Comparison of ENCODE assay signal across 24 mouse cellular contexts in genomic region chr19:17385022-17385421, GRCm38 (mm10). TPM values are rescaled to one million over a fixed set of nuclear protein-coding genes. Genes with fewer than 3 reads are reported as not detected.
DNase-seq lines count a peak whose midpoint lies in the region; ATAC-seq and TF ChIP-seq lines count a peak whose summit lies in the region.
"Had no signal": no experiment of that assay in that cellular context is flagged by ENCODE, and none has a peak within 500 bp of the region (broad histone marks: within the 10 kb centered on the region; RNA-seq: fewer than 3 reads in every experiment).

No protein-coding gene starts in this region.

- H3K27me3 ChIP-seq in midbrain, embryonic 11.5 days (ENCODE audit: control insufficient read depth, insufficient read depth, low read length) = no peaks in the 10 kb centered on the region
- 0 out of 2 replicates have a peak, but pooled peaks cover 8% of the 10 kb centered on the region for H3K27me3 ChIP-seq in midbrain, embryonic 13.5 days
- H3K27me3 ChIP-seq in liver, embryonic 12.5 days (replicated peaks) = no peaks in the 10 kb centered on the region; the same call in 1 of the 2 replicates
- H3K27me3 ChIP-seq in liver, postnatal 0 days (ENCODE audit: insufficient read depth, low read length) = no peaks in the 10 kb centered on the region
- H3K27me3 ChIP-seq in heart, embryonic 10.5 days (ENCODE audit: insufficient read depth, poor library complexity, severe bottlenecking) = no peaks in the 10 kb centered on the region; the same call in 1 of the 2 replicates
- H3K27me3 ChIP-seq: heart, embryonic 13.5 days; limb, embryonic 12.5 days; neural tube, embryonic 13.5 days had no signal

- no peaks in the 10 kb centered on the region for H3K36me3 ChIP-seq in midbrain, embryonic 11.5 days (ENCODE audit: control insufficient read depth, insufficient read depth, low read length)
- no peaks in the 10 kb centered on the region for H3K36me3 ChIP-seq in midbrain, embryonic 13.5 days
- no peaks in the 10 kb centered on the region for H3K36me3 ChIP-seq in liver, embryonic 12.5 days
- H3K36me3 ChIP-seq in liver, postnatal 0 days (replicated peaks; ENCODE audit: insufficient read depth, low read length) = no peaks in the 10 kb centered on the region
- no peaks in the 10 kb centered on the region for H3K36me3 ChIP-seq in heart, embryonic 10.5 days
- H3K36me3 ChIP-seq: heart, embryonic 13.5 days; limb, embryonic 12.5 days; midbrain, embryonic 12.5 days; neural tube, embryonic 13.5 days had no signal

- no peaks in the 10 kb centered on the region; the same call in 1 of the 2 replicates for H3K4me1 ChIP-seq in midbrain, embryonic 11.5 days (ENCODE audit: control insufficient read depth, insufficient read depth, low read length)
- no peaks in the 10 kb centered on the region for H3K4me1 ChIP-seq in midbrain, embryonic 13.5 days (replicated peaks)
- H3K4me1 ChIP-seq in liver, embryonic 12.5 days = peaks cover 24% of the 10 kb centered on the region
- H3K4me1 ChIP-seq in liver, postnatal 0 days (ENCODE audit: insufficient read depth) = no peaks in the 10 kb centered on the region
- no peaks in the 10 kb centered on the region; the same call in 1 of the 2 replicates for H3K4me1 ChIP-seq in heart, embryonic 10.5 days
- H3K4me1 ChIP-seq: limb, embryonic 12.5 days had no signal

- DNase-seq in midbrain, embryonic 11.5 days (ENCODE audit: low spot score, missing footprints) = peak; percentile 59
- no peak for DNase-seq in liver, postnatal 0 days
- DNase-seq in adrenal gland, adult 2 months = no peak
- no peak for DNase-seq in heart, embryonic 10.5 days (ENCODE audit: low spot score)
- DNase-seq: adrenal gland, postnatal 36 days; cerebellum, adult 2 months; cerebellum, postnatal 14 days; heart, adult 2 months; heart, postnatal 10 days; kidney, adult 11 months; layer of hippocampus, adult 9-11 months; lung, adult 2 months; lung, postnatal 10 days; thymus, postnatal 4 days had no signal

- no peak overlapping the region for H3K9ac ChIP-seq in midbrain, embryonic 11.5 days (ENCODE audit: low read length)
- no peak overlapping the region for H3K9ac ChIP-seq in midbrain, embryonic 13.5 days (replicated peaks)
- H3K9ac ChIP-seq in liver, embryonic 12.5 days = no peak overlapping the region
- no peak overlapping the region for H3K9ac ChIP-seq in liver, postnatal 0 days (replicated peaks)
- H3K9ac ChIP-seq: heart, embryonic 13.5 days; hindbrain, embryonic 14.5 days; limb, embryonic 12.5 days; midbrain, embryonic 12.5 days; neural tube, embryonic 13.5 days had no signal

- no peaks in the 10 kb centered on the region for H3K9me3 ChIP-seq in midbrain, embryonic 11.5 days (ENCODE audit: control insufficient read depth, low read length)
- H3K9me3 ChIP-seq in midbrain, embryonic 13.5 days = no peaks in the 10 kb centered on the region
- no peaks in the 10 kb centered on the region for H3K9me3 ChIP-seq in liver, embryonic 12.5 days (replicated peaks)
- H3K9me3 ChIP-seq in liver, postnatal 0 days (ENCODE audit: low read length) = no peaks in the 10 kb centered on the region
- no peaks in the 10 kb centered on the region for H3K9me3 ChIP-seq in heart, embryonic 10.5 days
- H3K9me3 ChIP-seq: heart, embryonic 13.5 days; limb, embryonic 12.5 days; midbrain, embryonic 12.5 days; neural tube, embryonic 13.5 days had no signal

- peak; percentile 76 for TF ChIP-seq EP300 in liver, postnatal 0 days (IDR thresholded peaks at IDR 0.05; ENCODE audit: low read depth)

- no peak overlapping the region for H3K4me2 ChIP-seq in midbrain, embryonic 11.5 days
- no peak overlapping the region for H3K4me2 ChIP-seq in midbrain, embryonic 13.5 days (replicated peaks)
- no peak overlapping the region for H3K4me2 ChIP-seq in liver, embryonic 12.5 days
- H3K4me2 ChIP-seq in liver, postnatal 0 days (ENCODE audit: low read depth, low read length) = no peak overlapping the region
- H3K4me2 ChIP-seq: heart, embryonic 13.5 days; hindbrain, embryonic 14.5 days; limb, embryonic 12.5 days; midbrain, embryonic 12.5 days; neural tube, embryonic 13.5 days had no signal

- no peak overlapping the region for H3K4me3 ChIP-seq in midbrain, embryonic 11.5 days (ENCODE audit: low read depth, low read length)
- no peak overlapping the region for H3K4me3 ChIP-seq in midbrain, embryonic 13.5 days (replicated peaks)
- no peak overlapping the region for H3K4me3 ChIP-seq in liver, embryonic 12.5 days
- no peak overlapping the region for H3K4me3 ChIP-seq in liver, postnatal 0 days (ENCODE audit: low read depth, low read length)
- no peak overlapping the region for H3K4me3 ChIP-seq in heart, embryonic 10.5 days
- H3K4me3 ChIP-seq: heart, adult 2 months; heart, embryonic 13.5 days; limb, embryonic 12.5 days; midbrain, embryonic 12.5 days; neural tube, embryonic 13.5 days had no signal

- no peak for ATAC-seq in midbrain, embryonic 11.5 days (ENCODE audit: low FRiP score)
- ATAC-seq in midbrain, embryonic 13.5 days = no peak
- ATAC-seq in liver, embryonic 12.5 days = peak; percentile 46; the same call in 1 of the 2 replicates
- peak; percentile 44 for ATAC-seq in liver, postnatal 0 days
- ATAC-seq in frontal cortex, adult (ENCODE audit: low TSS enrichment) = no peak
- ATAC-seq: forebrain, embryonic 14.5 days; inflammation-experienced regulatory T-cells, adult 6 months had no signal

- WGBS in midbrain, embryonic 11.5 days = 93% methylated on average over 4 of the region's 4 CpGs
- 96% methylated on average over 4 of the region's 4 CpGs for WGBS in midbrain, embryonic 13.5 days
- 65% methylated on average over 4 of the region's 4 CpGs for WGBS in liver, embryonic 12.5 days (ENCODE audit: insufficient replicate concordance)
- 56% methylated on average over 4 of the region's 4 CpGs for WGBS in liver, postnatal 0 days (ENCODE audit: insufficient replicate concordance)
- WGBS in heart, embryonic 10.5 days = 95% methylated on average over 4 of the region's 4 CpGs

- TF ChIP-seq CTCF in liver, postnatal 0 days (IDR thresholded peaks at IDR 0.05; ENCODE audit: low read depth) = no peak

- no peak overlapping the region for H3K27ac ChIP-seq in midbrain, embryonic 11.5 days (ENCODE audit: low read depth, low read length)
- no peak overlapping the region for H3K27ac ChIP-seq in midbrain, embryonic 13.5 days
- no peak overlapping the region for H3K27ac ChIP-seq in liver, embryonic 12.5 days
- no peak overlapping the region for H3K27ac ChIP-seq in liver, postnatal 0 days (ENCODE audit: low read depth)
- no peak overlapping the region for H3K27ac ChIP-seq in heart, embryonic 10.5 days
- H3K27ac ChIP-seq: heart, adult 2 months; heart, embryonic 13.5 days; hindbrain, embryonic 14.5 days; limb, embryonic 12.5 days; midbrain, embryonic 12.5 days; neural tube, embryonic 13.5 days had no signal

RNA-seq across cellular contexts. Expression of gene Rfk, which starts 8.8 kb away (rescaled TPM):
- 70.4 and 81.3 TPM in 2 replicates for polyA plus RNA-seq in midbrain, embryonic 11.5 days (2014; fragmentation: Nextera tagmentation; extraction: Ambion mirVana)
- 62.6 and 67.2 TPM in 2 replicates for polyA plus RNA-seq in midbrain, embryonic 13.5 days (2015; fragmentation: Nextera tagmentation; extraction: Ambion mirVana)
- 79.8 and 85.5 TPM in 2 replicates for polyA plus RNA-seq in liver, embryonic 12.5 days (2016; fragmentation: Nextera tagmentation; extraction: Ambion mirVana)
- polyA plus RNA-seq in liver, postnatal 0 days (2015; fragmentation: Nextera tagmentation; extraction: Ambion mirVana) = 59.9 and 61.9 TPM in 2 replicates
- 100 to 1,000 TPM in 1 of 2 experiments, 10 to 100 TPM in 1; 85.5 to 566 TPM for total RNA-seq in adrenal gland, adult 2 months (2021)
- 322 and 833 TPM in 2 replicates for polyA plus RNA-seq in adrenal gland, adult 2 months (2012; rRNA removed)
- 52.6 and 57.7 TPM in 2 replicates for polyA plus RNA-seq in heart, embryonic 10.5 days (2016; fragmentation: Nextera tagmentation; extraction: Ambion mirVana)

RNA-seq across cellular contexts. Expression of gene Gcnt1, which starts 12.4 kb away (rescaled TPM):
- 4.2 and 5.3 TPM in 2 replicates for polyA plus RNA-seq in midbrain, embryonic 11.5 days (2014; fragmentation: Nextera tagmentation; extraction: Ambion mirVana)
- 0.48 and 0.52 TPM in 2 replicates for polyA plus RNA-seq in midbrain, embryonic 13.5 days (2015; fragmentation: Nextera tagmentation; extraction: Ambion mirVana)
- polyA plus RNA-seq in liver, embryonic 12.5 days (2016; fragmentation: Nextera tagmentation; extraction: Ambion mirVana) = 25.2 and 25.9 TPM in 2 replicates
- polyA plus RNA-seq in liver, postnatal 0 days (2015; fragmentation: Nextera tagmentation; extraction: Ambion mirVana) = 5.8 and 7.1 TPM in 2 replicates
- 1 to 10 TPM; 2.4 to 2.6 TPM for total RNA-seq in adrenal gland, adult 2 months (2021)
- 0.35 and 0.79 TPM in 2 replicates for polyA plus RNA-seq in adrenal gland, adult 2 months (2012; rRNA removed)
- polyA plus RNA-seq in heart, embryonic 10.5 days (2016; fragmentation: Nextera tagmentation; extraction: Ambion mirVana) = 7.7 and 9.4 TPM in 2 replicates

Comparison
In these comparisons a context has a peak if more than half of its experiments do, and no peak if none do; other contexts are left out.
1. ATAC-seq: peak in liver, embryonic 12.5 days (single experiment) and liver, postnatal 0 days (single experiment); none in midbrain, embryonic 11.5 days (single experiment), midbrain, embryonic 13.5 days (single experiment) and frontal cortex, adult (single experiment).